Mouse (Mus musculus) lung, postnatal 36 days (tissue): ENCODE data around the gene Ttc28.
A peak's percentile ranks its signal among the peaks of the same experiment; 100 is the strongest.

Experiments
- DNase-seq: peaks from one replicate; pipeline ENCODE4 v3.0.0; 2022; ENCODE audit warnings: mixed read lengths

Ttc28 gene

DNA sequence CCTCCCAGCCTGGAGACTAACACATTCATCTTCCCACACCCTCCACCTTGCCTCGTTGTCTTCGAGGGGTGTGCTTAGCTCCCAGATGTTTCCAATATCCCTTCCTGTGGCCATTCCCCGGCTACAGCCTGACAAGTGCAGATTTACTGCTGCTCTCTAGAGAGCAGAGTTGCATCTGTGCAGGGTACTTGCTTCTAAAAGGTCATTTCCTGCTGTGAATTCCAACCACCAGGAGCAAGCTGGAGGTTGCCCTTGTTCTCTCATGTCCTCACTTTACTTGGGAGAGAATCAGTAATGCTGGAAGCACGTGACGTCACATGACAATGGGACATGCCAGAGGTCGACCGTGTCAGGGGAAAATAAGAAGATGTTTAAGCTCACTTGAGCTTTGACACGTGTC, 131.7 kb downstream of the Ttc28 start:
- DNase-seq: no peak

DNA sequence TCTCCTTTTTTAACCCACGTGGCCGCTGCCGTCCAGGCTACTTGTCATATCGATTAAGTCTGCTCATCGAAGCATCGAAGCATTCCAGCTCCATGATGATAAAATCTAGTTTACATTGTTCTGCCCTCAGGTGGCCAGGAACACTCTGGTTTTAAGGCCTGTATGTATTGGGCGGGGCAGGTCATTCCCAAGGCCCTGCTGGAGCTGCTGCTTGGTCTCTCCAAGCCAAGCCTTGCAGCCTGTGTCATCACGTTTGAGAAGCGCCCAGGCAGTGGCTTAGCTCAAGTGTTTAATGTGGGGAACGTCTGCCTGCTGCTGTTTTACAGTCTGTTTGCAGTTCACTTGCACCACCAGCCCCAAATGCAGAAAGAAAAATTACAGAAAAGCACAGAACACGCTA, 132.5 kb downstream of the Ttc28 start:
- no peak for DNase-seq

- no peak for DNase-seq
These were observed 133.0 kb downstream of the Ttc28 start for GRCm38 (mm10) chr5:111012587-111012986.

GRCm38 (mm10) chr5:111014960-111015359, 135.4 kb downstream of the Ttc28 start:
- no peak for DNase-seq

- peak; percentile 32 for DNase-seq
These were observed 137.7 kb downstream of the Ttc28 start for GRCm38 (mm10) chr5:111017319-111017718.

DNA sequence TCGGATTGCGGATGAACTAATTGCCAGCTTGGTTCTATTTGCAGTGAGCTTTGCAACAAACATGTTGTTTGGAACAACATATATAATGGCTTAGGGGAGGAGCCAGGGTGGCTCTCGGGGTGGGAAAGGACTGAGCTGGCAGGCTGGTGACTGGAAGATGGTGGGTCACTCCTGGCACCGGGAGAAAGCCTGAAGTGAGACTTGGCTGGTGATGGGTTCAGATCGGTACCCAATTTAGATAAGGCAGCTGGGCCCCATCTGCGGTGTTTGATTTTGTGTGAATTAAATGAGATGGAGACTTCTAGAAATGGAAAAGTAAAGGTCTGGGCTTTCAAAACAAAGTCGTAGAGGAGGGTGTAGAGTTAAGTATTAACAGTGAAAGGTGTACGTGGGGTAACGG, 142.7 kb downstream of the Ttc28 start:
- DNase-seq: no peak

GRCm38 (mm10) chr5:111022940-111023339, 143.3 kb downstream of the Ttc28 start:
- DNase-seq: no peak

GRCm38 (mm10) chr5:111024621-111025020, 145.0 kb downstream of the Ttc28 start:
- no peak for DNase-seq

DNA sequence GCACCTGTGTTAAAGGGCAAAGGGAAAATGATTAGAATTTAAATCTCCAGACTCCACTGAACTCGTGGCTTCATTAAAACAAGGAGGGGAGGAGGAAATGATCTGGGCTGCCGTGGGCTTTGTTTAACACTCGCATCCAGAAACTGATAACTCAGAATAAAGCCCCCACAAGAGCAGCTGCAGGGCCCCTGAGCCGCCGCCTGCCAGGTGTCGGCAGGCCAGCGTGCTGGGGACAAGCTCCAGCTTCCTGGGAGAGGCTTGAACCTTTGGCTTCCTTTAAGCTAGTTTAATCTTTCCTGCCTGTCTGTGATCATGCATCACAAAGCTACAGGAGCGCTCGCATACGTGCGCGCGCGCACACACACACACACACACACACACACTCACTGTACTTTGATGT, 145.9 kb downstream of the Ttc28 start:
- DNase-seq: no peak

DNA sequence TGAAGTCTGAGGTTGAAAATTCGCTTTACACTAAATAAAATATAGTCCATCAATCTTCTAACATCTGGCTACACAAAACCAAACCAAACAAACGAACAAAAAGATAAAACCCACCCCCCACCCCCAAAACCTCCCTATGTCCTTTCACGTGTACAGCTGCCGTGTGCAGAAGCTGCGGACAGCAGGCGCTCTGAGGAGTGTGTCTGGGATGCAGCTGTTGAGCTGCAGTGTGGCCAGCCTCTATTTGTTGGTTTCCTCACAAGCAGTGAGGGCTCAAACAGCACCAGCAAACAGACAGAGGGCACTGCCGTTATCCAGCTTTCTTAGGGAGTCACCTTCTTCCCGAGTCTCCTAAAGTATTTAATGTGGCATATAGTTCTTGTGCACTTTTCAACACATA, 146.6 kb downstream of the Ttc28 start:
- no peak for DNase-seq

DNA sequence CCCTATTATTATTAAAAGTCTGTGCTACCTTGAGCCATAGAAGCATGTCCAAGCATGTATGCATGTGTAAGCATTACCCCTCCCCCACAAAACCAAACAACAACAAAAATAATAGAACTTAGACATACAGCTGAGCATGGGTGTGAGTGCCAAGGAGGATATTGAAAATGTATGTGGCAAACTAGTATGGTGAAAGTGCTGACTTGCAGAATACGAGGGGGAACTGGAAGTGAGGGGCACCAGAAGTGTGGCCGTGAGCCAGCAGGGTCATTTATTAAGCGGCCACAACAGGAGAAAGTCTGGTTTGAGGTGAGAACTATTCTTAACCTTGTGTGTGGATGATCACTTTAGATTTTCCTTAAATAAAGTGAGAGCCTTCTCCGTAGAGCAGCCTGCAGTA, 148.7 kb downstream of the Ttc28 start:
- no peak for DNase-seq

GRCm38 (mm10) chr5:111028952-111029351, 149.3 kb downstream of the Ttc28 start:
- no peak for DNase-seq

DNA sequence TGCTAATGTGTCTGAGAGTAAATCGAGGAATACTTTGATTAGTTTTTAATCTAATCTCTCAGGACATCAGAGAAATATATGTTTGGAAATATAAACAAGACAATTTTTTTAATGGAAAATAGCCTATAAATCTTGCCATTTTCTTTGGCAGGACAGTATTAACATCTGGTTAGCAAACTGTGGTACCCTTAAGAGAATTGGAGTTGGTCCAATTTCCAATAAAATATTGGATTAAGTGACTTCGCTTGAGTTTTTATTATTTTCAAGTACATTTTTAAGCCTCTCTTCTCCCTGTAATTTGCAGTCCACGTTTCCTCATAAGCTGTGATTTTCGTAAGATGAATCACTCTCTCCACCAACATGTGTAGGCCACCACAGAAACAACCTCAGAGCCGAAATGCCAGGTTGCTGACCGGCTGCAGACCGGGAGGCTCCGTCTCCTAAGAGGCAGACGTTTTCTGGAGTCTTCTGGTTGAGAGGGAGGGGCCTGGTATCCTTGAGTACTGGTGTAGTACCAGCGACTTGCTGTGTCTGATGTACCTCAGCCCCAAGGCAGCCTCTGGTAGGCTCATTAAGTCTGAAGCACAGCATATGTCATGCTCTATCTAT, 153.2 kb downstream of the Ttc28 start:
- DNase-seq: no peak

GRCm38 (mm10) chr5:111033489-111033888, 153.9 kb downstream of the Ttc28 start:
- DNase-seq: peak; percentile 31

DNA sequence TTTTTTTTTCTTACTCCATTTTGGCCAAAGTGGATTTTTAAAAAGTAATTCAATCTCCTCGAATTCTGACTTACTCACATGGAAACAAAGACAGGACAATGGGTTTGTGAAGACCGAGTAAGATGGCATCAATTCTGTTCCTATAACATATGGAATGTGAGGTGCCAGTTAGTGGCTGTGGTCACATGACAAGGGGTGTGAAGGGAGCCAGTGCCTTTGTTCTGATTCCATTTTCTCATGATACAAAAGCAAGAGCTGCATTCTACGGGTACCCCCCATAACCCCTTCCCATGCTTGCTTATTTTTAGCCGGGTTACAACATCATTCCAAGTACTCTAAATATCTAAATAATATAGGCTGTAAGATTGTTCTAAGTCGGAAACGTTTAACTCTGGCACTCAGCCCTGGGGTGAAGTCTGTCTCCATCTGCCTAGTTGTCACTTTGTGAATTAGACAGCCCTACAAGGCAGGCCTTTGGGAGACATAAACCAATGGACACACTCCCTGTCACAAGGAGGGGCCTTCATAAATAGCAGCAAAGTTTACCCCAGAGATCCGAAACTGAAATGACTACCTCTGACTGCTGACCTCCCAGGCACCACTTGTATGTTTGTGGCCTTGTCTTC, 157.6 kb downstream of the Ttc28 start:
- DNase-seq: no peak

DNA sequence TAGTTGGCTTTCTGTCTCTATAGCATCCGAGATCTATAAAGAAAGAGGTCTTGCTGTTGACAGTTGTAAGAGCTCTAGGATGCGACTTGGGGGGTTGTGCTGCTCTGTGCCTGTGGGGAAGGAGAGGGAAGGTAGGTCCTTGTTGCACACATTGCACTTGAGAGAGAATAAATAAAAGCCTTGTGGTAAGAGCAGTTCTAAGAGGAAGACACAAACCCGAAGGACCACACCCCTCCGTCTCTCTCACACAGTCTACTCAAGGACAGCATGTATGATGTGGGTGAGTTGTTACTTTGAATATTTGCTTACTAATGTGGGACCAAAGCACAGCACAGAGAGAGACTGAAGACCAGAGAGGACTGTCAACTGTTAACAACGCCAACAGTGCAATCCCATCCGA, 160.2 kb downstream of the Ttc28 start:
- DNase-seq: no peak

- DNase-seq: no peak
These were observed 162.3 kb downstream of the Ttc28 start for GRCm38 (mm10) chr5:111041952-111042351.

DNA sequence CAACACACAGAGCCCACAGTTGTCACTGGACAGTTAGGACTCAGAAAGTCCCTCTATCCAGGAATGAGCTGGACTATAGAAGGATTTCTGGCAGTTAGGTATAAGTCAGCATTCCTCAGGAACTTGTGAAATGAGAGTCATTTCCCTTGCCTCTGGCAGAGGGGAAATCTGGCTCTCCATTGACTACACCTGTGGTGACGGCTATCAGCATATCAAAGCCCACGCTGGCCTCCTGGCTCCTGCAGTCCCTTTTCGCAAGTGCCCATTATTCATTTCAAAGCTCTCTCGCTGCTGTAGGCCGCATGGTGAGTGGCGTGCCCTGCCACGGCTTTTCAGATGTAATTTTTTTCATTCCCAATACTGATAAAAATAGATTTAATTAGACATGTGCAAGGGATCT, 164.6 kb downstream of the Ttc28 start:
- no peak for DNase-seq

DNA sequence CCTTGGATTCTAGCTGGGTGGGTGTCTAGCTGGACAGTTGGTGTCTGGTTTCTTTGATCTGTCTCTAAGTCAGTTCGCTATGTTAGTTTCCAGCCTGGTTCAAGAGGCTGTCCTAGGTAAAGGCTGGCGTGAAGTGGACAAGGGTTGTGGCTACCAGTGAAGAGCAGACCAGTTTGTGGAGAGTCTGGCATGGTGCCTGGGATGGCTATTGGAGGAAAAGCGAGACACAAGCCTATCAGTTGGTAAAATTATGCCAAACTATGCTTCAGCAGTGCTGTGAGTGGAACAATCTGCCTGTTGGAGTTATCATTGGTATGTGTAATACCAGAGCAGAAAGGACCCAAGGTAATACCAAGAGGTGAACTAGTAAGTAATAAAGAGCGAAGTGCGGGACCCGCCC, 166.8 kb downstream of the Ttc28 start:
- no peak for DNase-seq

DNA sequence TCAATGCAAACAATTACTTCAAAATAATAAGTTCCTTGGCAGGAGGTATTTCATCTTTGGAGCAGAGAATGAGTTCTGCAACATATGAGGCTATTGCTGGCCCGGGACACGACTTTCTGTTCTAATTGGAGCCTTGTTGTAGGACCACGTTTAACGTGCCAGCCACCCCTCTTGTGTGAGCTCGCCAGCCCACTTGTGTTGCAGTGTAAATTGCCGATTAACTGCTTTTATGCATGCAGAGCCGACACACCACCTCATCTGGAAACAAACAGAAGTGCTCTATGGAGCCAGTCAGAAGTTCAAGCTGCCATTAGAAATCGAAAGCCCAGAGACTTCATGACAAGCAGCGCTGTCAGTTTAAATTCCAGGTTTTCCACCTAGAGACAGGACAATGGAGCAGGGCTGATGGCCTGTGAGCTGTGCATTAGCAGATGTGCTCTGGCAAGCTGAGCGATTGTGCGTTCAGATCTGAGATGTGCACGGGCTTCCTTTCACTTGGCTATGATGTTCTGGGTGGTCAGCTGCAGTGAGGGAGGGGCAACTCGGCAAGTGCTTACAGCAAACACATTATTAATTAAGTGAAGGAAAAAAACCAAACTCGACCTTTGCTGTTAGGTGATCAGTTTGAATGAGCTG, 167.4 kb downstream of the Ttc28 start:
- no peak for DNase-seq

DNA sequence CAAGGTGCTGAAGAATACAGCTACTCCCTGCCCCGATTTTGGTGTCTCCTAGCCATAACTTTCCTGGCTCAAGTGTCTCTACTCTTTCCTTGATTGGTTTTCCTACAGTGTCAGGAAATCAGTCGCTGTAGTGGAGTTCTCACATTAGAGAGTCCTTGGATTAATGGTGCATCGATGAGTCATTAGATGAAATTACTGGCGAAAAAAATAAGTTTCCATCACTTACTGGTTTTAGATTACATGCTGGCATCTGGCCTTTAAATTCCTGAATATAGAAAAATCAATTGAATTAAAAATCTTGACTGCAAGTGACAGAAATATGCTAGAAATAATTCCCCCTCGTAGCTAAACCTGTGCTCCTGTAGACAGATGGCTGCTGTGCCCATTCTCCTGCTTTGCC, 168.4 kb downstream of the Ttc28 start:
- no peak for DNase-seq

- no peak for DNase-seq
These were observed 170.0 kb downstream of the Ttc28 start for GRCm38 (mm10) chr5:111049584-111049983.

DNA sequence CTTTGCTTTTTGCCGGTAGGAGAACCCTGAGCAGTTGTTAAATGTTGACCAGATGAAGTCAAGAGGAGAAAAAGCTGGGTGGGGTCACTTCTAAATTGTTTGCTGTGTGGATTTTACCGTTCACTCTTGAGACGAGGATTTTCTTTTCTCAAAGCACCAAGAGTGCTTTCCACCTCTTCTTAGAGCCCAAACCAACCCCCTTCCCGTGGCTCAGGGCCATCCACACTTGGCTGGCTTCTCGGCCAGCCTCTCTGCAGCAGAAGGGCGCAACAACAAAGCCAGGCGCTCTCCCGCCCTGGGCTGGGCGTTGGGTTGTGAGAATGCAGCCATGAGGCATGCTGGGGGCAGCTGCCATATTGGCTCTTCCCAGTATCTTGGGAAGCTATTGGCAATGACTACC, 170.5 kb downstream of the Ttc28 start:
- DNase-seq: peak; percentile 77

- no peak for DNase-seq
These were observed 174.8 kb downstream of the Ttc28 start for GRCm38 (mm10) chr5:111054380-111054779.
